Mouse (Mus musculus): ENCODE measurements around the gene Lrrc4. TPM values are rescaled to one million over a fixed set of nuclear protein-coding genes. Genes with fewer than 3 reads are reported as not detected.

Gene Lrrc4
- polyA plus RNA-seq, 1 experiment = not detected

DNA sequence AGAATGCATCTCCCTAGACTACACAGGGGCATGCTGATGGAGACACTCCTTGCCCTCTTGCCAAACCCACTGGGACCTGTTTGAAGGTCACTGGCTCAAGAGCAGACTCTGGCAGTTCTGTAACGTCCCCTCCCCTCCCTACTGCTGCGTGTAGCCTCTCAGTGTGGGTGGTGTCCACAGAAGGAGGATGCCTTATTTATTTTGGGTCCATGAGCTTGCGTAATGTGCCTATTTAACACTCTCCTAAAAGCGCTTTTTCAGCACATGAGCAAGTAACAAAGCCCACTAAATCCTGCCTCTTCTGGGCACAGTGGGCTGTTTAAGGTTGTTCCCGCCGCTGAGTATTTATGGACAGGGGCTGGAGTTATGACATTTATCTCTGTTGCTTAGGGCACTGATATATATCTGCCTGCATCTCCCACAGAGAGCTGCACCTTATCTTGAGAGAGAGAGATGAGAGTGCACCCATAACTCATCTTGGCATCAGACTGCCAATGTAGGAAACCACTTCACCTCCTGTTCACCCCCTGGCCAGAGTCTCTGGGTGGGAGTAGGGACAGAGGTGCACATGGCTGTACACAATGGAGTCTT, 63.6 kb downstream of the Lrrc4 start:
- WGBS = 82% methylated on average over 6 of the region's 6 CpGs
- Histone ChIP-seq H3K4me3 (replicated peaks; ENCODE audit: control insufficient read depth, low read depth, low read length) (no peak overlapping the region), H3K27ac (ENCODE audit: control insufficient read depth, insufficient read depth, low read depth, low read length, poor library complexity) (no peak overlapping the region), H3K4me1 (ENCODE audit: control insufficient read depth, insufficient read depth, low read length) (no peaks in the 10 kb centered on the region; the same call in 1 of the 2 replicates)
- TF ChIP-seq POLR2A (IDR thresholded peaks at IDR 0.05; ENCODE audit: borderline replicate concordance, control insufficient read depth, low read depth, low read length) = no peak

DNA sequence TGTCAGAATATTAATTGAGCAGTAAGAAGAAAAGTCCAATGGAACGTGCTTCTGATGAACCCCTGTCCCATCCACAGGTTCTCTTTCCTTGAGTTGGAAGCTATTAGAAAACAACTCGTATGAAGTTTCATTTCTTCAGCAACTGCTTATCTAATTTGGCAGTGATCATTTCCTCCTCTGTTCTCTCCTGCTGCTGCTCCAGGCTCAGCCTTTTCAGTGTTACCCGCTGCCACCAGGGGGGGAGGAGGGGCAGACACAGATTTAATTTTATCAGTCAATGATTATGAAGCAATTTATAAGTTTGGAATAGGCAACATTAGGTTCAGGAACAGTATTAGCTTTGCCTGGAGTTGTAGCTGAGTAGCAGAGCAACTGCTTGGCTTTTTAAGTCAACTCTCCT, 64.9 kb downstream of the Lrrc4 start:
- 52% methylated on average over 3 of the region's 3 CpGs for WGBS
- no peak for TF ChIP-seq CTCF (IDR thresholded peaks at IDR 0.05; ENCODE audit: control insufficient read depth, insufficient read depth, low read length)
- TF ChIP-seq POLR2A (IDR thresholded peaks at IDR 0.05; ENCODE audit: borderline replicate concordance, control insufficient read depth, low read depth, low read length) = no peak
- Histone ChIP-seq H3K27ac (ENCODE audit: control insufficient read depth, insufficient read depth, low read depth, low read length, poor library complexity) (no peak overlapping the region), H3K4me3 (replicated peaks; ENCODE audit: control insufficient read depth, low read depth, low read length) (no peak overlapping the region), H3K4me1 (ENCODE audit: control insufficient read depth, insufficient read depth, low read length) (no peaks in the 10 kb centered on the region)

DNA sequence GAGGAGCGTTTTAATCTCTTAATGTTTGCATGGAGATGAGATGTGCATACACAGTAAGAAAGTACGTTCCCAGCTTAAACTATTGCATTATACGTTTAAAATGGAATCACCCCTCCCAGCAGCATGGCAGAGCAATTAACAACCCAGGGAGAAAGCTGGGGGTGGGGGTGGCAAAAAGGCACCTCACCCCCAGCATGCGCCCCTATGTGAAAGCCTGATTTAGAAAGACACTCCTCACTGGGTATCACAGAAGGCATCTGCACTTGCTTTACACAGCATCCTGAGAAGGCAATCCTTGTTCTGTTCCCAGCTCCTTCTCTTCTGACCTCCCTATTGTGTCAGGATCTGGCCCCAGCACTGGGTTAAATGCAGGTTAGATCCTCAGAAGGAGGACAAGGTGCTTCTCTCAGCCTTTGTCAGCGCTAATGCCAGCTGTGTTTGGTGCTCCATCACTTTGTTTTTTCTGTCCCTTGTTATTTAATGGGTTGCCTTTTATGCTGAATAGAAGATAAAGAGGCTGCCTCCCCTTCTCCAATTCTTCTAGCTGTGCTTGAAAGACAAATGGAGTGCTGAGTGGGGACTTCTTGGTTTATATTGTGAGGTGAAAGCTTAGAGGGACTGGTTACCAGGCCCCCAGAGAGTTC, 69.3 kb downstream of the Lrrc4 start:
- no peak for TF ChIP-seq POLR2A (IDR thresholded peaks at IDR 0.05; ENCODE audit: borderline replicate concordance, control insufficient read depth, low read depth, low read length)
- no peak for TF ChIP-seq CTCF (IDR thresholded peaks at IDR 0.05; ENCODE audit: control insufficient read depth, insufficient read depth, low read length)
- Histone ChIP-seq H3K27ac (ENCODE audit: control insufficient read depth, insufficient read depth, low read depth, low read length, poor library complexity) (no peak overlapping the region), H3K4me1 (ENCODE audit: control insufficient read depth, insufficient read depth, low read length) (no peaks in the 10 kb centered on the region)

DNA sequence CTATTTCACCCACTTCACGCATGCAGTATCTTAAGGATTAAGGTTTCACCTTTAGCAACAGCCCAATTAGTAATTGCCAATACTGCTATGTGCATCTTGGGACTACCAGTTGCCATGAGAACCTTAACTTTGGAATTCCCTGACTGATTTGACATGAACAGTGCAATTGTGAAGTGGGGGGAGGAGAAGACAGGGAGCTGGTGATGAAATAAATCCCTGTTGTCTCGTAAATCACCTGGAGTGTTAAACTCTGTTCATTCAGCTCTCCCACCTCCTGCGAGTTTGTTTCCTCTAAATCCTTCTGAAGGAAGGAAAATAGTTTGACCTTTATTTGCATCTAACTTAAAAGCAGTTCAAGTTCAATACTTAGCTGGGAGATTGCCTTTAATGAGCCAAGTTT, 69.8 kb downstream of the Lrrc4 start:
- Histone ChIP-seq H3K4me3 (replicated peaks; ENCODE audit: control insufficient read depth, low read depth, low read length) (no peak overlapping the region), H3K27ac (ENCODE audit: control insufficient read depth, insufficient read depth, low read depth, low read length, poor library complexity) (no peak overlapping the region), H3K4me1 (ENCODE audit: control insufficient read depth, insufficient read depth, low read length) (no peaks in the 10 kb centered on the region)
- TF ChIP-seq POLR2A (IDR thresholded peaks at IDR 0.05; ENCODE audit: borderline replicate concordance, control insufficient read depth, low read depth, low read length) = no peak
- no peak for TF ChIP-seq CTCF (IDR thresholded peaks at IDR 0.05; ENCODE audit: control insufficient read depth, insufficient read depth, low read length)
- WGBS = 77% methylated on average over 3 of the region's 3 CpGs

More for the DNA sequence above, 69.3 kb downstream of the Lrrc4 start:
- no peak overlapping the region for H3K4me3 ChIP-seq (replicated peaks; ENCODE audit: control insufficient read depth, low read depth, low read length)
- WGBS = 92% methylated on average over 5 of the region's 5 CpGs

DNA sequence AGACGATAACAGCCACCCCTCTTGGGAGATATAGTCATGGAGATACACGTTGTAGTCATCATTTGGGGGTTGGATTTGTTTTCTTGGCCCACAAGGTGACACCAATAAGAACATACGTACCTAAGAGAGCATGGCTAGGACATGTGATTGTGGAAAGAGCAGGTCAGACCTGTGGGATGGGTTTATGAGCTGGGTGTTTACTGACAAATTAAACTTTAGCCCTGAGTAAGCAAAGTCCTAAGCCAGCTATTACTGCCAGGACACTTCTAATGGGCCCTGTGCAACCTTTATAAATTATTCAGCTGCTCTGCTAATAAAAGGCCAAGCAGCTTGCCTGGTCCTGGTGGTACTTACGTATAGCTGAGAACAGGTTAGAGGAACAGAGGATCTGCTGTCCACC, 73.3 kb downstream of the Lrrc4 start:
- Histone ChIP-seq H3K4me3 (replicated peaks; ENCODE audit: control insufficient read depth, low read depth, low read length) (no peak overlapping the region), H3K4me1 (ENCODE audit: control insufficient read depth, insufficient read depth, low read length) (no peaks in the 10 kb centered on the region), H3K27ac (ENCODE audit: control insufficient read depth, insufficient read depth, low read depth, low read length, poor library complexity) (no peak overlapping the region)
- TF ChIP-seq POLR2A (IDR thresholded peaks at IDR 0.05; ENCODE audit: borderline replicate concordance, control insufficient read depth, low read depth, low read length) = no peak
- TF ChIP-seq CTCF (IDR thresholded peaks at IDR 0.05; ENCODE audit: control insufficient read depth, insufficient read depth, low read length) = no peak
- 78% methylated on average over 4 of the region's 4 CpGs for WGBS

DNA sequence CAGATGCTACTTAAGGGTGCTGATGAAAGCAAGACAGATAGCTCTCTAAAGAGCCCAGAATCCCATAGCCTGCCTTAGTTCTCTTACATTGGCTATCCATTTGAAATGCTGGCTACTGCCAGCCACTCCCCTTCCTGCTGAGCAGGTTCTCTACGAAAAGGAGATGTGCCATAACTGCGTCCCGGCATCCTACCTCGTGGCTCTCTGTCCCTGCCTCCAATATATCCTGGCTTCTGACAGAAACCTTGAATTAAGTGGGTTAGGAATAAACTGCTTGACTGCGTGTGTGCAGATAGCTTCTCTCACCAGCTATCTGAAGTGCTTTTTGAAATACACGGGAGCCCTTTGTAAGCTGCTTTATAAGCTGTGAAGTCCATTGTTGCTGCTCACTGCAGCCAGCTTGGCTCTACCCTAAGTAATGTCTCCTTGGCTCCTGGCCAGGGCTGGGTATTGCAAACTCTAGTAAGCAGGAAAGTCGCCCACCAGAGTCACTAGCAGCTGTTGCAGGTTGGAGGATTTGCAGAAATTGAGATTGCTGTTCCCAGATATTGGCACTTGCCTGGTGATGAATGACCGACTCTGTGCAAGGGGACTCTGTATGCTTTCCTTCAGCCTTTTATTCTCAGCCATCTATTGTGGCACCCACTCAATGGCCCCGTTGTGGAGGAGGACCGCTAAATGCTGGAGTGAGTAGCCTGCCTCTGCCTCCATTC, 75.1 kb downstream of the Lrrc4 start:
- no peak for TF ChIP-seq POLR2A (IDR thresholded peaks at IDR 0.05; ENCODE audit: borderline replicate concordance, control insufficient read depth, low read depth, low read length)
- no peak for TF ChIP-seq CTCF (IDR thresholded peaks at IDR 0.05; ENCODE audit: control insufficient read depth, insufficient read depth, low read length)

DNA sequence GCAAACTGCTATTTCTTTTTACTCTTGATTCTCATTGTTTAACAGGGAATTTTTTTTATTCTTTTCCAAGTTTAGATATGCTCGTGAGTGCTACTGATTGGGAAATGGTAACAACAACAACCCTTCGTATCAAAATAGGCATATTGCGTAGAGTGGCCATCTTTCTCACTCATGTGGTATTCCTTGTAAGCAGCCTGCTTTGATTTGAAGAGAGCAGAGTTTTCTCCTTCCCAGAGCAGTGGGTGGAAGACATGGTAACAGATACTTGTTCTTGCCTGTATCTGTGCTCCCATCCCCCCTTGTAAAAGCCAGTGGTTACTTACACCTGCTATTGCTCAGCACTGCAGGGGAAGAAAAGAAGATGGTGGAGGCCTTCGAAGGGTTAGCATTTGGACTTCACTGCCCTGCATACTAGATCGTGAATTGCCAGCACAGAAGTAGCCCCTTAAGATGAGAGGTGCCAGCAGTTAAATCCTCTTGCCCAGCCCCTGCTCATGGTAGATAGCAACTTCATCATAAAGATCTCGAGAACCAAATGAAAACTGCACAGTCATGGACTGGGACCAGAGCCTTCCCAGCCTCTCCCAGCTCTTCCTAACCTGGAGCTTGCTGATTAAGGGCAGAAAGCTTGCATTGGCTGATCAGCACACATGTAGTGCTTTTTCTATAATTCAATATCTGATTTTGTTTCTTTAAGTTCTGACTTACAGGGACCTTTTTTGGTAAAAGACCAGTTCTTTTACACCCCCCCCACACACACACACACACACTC, 77.2 kb downstream of the Lrrc4 start:
- Histone ChIP-seq H3K27ac (ENCODE audit: control insufficient read depth, insufficient read depth, low read depth, low read length, poor library complexity) (no peak overlapping the region), H3K4me1 (ENCODE audit: control insufficient read depth, insufficient read depth, low read length) (no peaks in the 10 kb centered on the region), H3K4me3 (replicated peaks; ENCODE audit: control insufficient read depth, low read depth, low read length) (no peak overlapping the region)
- no peak for TF ChIP-seq CTCF (IDR thresholded peaks at IDR 0.05; ENCODE audit: control insufficient read depth, insufficient read depth, low read length)
- TF ChIP-seq POLR2A (IDR thresholded peaks at IDR 0.05; ENCODE audit: borderline replicate concordance, control insufficient read depth, low read depth, low read length) = no peak
- 79% methylated on average over 6 of the region's 6 CpGs for WGBS

More for the DNA sequence above, 75.1 kb downstream of the Lrrc4 start:
- no peak overlapping the region for H3K27ac ChIP-seq (ENCODE audit: control insufficient read depth, insufficient read depth, low read depth, low read length, poor library complexity)
- H3K4me1 ChIP-seq (ENCODE audit: control insufficient read depth, insufficient read depth, low read length) = no peaks in the 10 kb centered on the region
- no peak overlapping the region for H3K4me3 ChIP-seq (replicated peaks; ENCODE audit: control insufficient read depth, low read depth, low read length)
- WGBS = 87% methylated on average over 10 of the region's 10 CpGs

DNA sequence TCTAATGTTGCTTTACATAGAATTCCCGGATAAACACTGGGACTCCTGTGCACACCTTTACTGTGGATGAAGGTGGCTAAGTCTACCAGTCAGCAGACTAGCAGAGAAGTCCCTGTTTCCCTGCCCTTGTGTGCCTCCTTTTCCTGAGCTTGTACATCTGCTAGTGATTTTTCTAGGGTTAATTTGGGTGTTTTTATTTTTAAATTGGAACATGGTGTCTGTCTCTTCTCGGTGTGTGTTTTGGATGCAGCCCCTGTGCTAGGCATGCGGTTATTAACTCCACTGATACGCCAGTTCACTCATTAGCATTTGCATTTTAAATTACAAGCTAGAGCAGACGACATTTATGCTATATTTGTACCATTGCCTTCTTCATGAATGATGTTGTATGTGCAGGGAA, 77.9 kb downstream of the Lrrc4 start:
- whole genome bisulfite sequencing = 85% methylated on average over 5 of the region's 5 CpGs
- TF ChIP-seq POLR2A (IDR thresholded peaks at IDR 0.05; ENCODE audit: borderline replicate concordance, control insufficient read depth, low read depth, low read length) = no peak
- TF ChIP-seq CTCF (IDR thresholded peaks at IDR 0.05; ENCODE audit: control insufficient read depth, insufficient read depth, low read length) = no peak
- Histone ChIP-seq H3K4me3 (replicated peaks; ENCODE audit: control insufficient read depth, low read depth, low read length) (no peak overlapping the region), H3K27ac (ENCODE audit: control insufficient read depth, insufficient read depth, low read depth, low read length, poor library complexity) (no peak overlapping the region), H3K4me1 (ENCODE audit: control insufficient read depth, insufficient read depth, low read length) (no peaks in the 10 kb centered on the region)
